Mouse (Mus musculus) CH12.LX (cell line): ENCODE measurements around the gene Cd200r1.
A peak's percentile ranks its signal among the peaks of the same experiment; 100 is the strongest.

ENCODE experiments used
- RAD21 ChIP-seq: IDR thresholded peaks from 2 replicates; pipeline ENCODE4 v1.6.1; 2011; ENCODE audit warnings: low read depth, mild to moderate bottlenecking, low read length, improper control_type of control experiment, moderate library complexity
- ZNF384 ChIP-seq: IDR thresholded peaks from 2 replicates; pipeline ENCODE4 v1.6.1; 2012; ENCODE audit warnings: low read depth, low read length, improper control_type of control experiment, inconsistent platforms

DNA sequence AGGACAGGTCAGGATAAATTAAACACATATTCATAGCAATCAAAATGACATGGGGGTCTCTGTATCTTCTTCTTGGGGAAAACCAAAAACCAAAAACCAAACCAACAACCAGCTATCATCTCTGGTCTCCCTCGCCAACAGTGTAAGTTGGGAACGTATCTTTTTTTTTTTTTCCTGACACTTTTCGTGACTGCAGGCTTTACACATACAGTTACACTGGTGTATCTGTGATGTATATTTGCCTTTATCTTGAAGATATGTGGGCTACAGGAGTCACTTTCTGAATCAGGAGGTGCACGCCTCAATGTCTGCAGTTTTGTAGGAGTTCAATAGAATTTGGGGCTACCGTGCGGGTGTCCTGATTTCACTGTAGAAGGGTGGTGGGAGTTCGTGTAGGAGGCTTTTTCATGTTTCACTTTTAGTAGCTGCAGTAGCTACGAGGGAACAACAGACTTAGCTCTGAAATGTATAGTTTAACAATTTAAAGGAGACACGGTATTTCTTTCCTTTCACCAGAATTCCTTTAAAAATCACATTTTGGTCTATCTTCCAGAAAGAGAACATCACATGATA lies 870 bp downstream of the Cd200r1 start:
- TF ChIP-seq ZNF384 (0 out of 2 replicates have a peak, but pooled peaks have one; percentile 14), RAD21 (no peak)
